Mouse (Mus musculus) MN1 (cell line): ENCODE measurements around the gene Slc9a3r1.

Source experiments
- DNase-seq: peaks from one replicate; pipeline ENCODE4 v3.0.0-alpha.2; 2016; ENCODE audit warnings: low spot score

Slc9a3r1 gene

GRCm38 (mm10) chr11:115225301-115225700 is 62.2 kb downstream of the Slc9a3r1 start:
- DNase-seq, result no peak

DNA sequence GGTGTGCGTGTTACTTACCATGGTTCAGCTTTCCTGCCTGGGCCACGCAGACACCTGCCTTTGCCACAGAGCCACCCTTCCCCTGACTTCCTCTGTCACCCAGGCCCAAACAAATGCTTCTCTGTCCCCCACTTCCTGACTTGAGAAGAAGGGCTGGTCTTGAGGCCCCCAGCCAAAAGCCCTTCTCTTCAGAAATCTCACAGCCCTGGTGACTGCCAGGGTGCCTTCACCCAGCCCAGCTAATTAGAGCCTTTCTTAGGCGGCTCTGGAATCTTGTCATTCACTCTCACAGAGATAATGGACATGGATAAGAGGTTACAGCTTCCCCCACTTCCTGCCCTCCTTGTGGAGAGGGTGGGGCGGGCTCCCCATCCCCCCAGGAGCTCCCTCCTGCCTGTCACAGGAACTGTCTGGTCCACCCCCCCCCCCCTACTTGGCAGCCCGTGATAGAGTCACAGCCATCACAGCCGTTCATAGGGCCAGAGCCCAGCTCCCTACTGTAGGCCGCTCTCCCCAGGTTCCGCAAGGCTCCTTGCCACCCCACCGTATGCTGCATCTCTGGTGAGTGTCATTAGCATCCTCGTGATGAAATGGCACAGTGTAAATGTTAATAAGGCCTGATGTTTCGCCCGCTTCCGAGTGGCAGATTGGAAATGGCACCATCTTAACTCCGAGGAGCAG is 63.8 kb downstream of the Slc9a3r1 start:
- DNase-seq, result peak; percentile 73

- DNase-seq, result peak; percentile 65
These were observed 64.5 kb downstream of the Slc9a3r1 start for GRCm38 (mm10) chr11:115227640-115228039.

DNA sequence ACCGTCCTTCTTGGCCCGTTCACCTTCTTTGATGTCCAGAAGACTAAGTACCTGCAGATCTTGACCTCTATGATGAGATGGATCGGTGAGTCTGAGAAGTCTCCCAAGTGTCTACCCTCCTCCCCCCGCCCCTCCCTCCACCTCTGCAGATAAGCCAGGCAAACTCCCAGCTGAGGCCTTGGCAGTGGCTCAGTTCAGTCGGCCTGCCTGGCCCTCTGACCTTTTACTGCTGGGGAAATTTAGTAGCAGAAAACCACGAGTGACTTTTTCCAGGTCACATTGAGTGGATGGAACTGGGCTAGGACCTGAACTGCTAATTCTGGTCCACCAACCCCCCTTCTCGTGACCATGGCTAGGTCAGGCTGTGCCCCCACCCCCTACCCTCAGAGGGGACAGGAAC is 65.3 kb downstream of the Slc9a3r1 start:
- no peak for DNase-seq

- DNase-seq, result no peak
These were observed 66.1 kb downstream of the Slc9a3r1 start for GRCm38 (mm10) chr11:115229021-115229930.
